Mouse (Mus musculus) heart, adult 2 months (tissue): ENCODE results near the gene Zan.

Experiments
- CTCF ChIP-seq: fragments of 200-600 bp; IDR thresholded peaks from 2 replicates; pipeline ENCODE4 v1.8.1; 2022; ENCODE audit warnings: antibody characterized with exemption, mild to moderate bottlenecking, moderate library complexity
- EP300 ChIP-seq: fragments of 200-500 bp; IDR thresholded peaks from 2 replicates; pipeline ENCODE4 v1.6.1; 2011; ENCODE audit warnings: low read depth, low read length, control low read depth; ENCODE audit not compliant: insufficient read depth
- POLR2A ChIP-seq: fragments of 200-500 bp; IDR thresholded peaks from 2 replicates; pipeline ENCODE4 v1.6.1; 2011; ENCODE audit warnings: mild to moderate bottlenecking, low read depth, low read length, control low read depth; ENCODE audit not compliant: insufficient read depth

DNA sequence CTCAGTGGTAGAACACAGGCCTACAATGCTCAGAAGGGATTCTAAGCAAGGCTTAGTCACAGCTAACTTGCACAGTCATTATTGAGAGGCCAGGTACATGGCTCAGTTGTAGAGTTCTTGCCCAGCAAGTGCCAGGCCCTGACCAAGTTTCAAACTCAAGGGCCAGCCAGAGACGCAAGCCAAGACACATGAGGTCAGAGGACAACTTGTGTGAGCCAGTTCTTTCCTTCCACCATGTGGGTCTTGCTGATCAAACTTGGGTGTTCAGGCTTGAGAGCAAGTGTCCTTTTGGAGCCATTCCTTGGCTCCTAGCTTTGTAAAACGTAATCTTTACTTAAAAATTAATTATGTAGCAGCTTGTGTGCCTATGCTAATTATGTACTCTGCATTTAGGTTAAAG is 72.8 kb downstream of the Zan start:
- TF ChIP-seq POLR2A = no peak
- TF ChIP-seq CTCF = no peak
- no peak for TF ChIP-seq EP300
